Mouse (Mus musculus): ENCODE data around the gene Poglut1.

GRCm38 (mm10) chr16:38571481-38571880, 21.4 kb upstream of the Poglut1 start:
- TF ChIP-seq CTCF (IDR thresholded peaks at IDR 0.05; ENCODE audit: extremely low read depth, insufficient read length, insufficient replicate concordance, low read depth, low read length) (no peak), POLR2A (IDR thresholded peaks at IDR 0.05; ENCODE audit: low read depth, low read length) (no peak)
